25 mouse cellular contexts compared by ENCODE assay signal in genomic region chr17:84969916-84970315, GRCm38 (mm10). TPM values are rescaled to one million over a fixed set of nuclear protein-coding genes. Genes with fewer than 3 reads are reported as not detected.
DNase-seq lines count a peak whose midpoint lies in the region.
"Had no signal": no experiment of that assay in that cellular context is flagged by ENCODE, and none has a peak within 500 bp of the region (broad histone marks: within the 10 kb centered on the region; RNA-seq: fewer than 3 reads in every experiment).

No protein-coding gene starts in this region.

- no peak overlapping the region for H3K27ac ChIP-seq in heart, embryonic 10.5 days
- H3K27ac ChIP-seq: embryonic facial prominence, embryonic 10.5 days; embryonic facial prominence, embryonic 13.5 days; forebrain, embryonic 12.5 days; forebrain, embryonic 15.5 days; heart, embryonic 13.5 days; hindbrain, embryonic 12.5 days; hindbrain, embryonic 15.5 days had no signal

- peaks cover 13% of the 10 kb centered on the region for H3K36me3 ChIP-seq in heart, embryonic 10.5 days
- H3K36me3 ChIP-seq: forebrain, embryonic 12.5 days; forebrain, embryonic 15.5 days; hindbrain, embryonic 15.5 days had no signal

- H3K9me3 ChIP-seq in heart, embryonic 10.5 days, result no peaks in the 10 kb centered on the region
- H3K9me3 ChIP-seq: embryonic facial prominence, embryonic 10.5 days; embryonic facial prominence, embryonic 13.5 days; forebrain, embryonic 12.5 days; heart, embryonic 13.5 days; hindbrain, embryonic 12.5 days; hindbrain, embryonic 15.5 days had no signal

- intact Hi-C loops in heart, postnatal 14 days (cut with DNase I), result no loop called here

- no peak overlapping the region for H3K4me3 ChIP-seq in heart, embryonic 10.5 days
- H3K4me3 ChIP-seq: embryonic facial prominence, embryonic 10.5 days; embryonic facial prominence, embryonic 13.5 days; erythroblast, embryonic 14.5 days; forebrain, embryonic 12.5 days; forebrain, embryonic 15.5 days; heart, embryonic 13.5 days; hindbrain, embryonic 12.5 days; hindbrain, embryonic 15.5 days had no signal

- 83% methylated on average over 8 of the region's 8 CpGs for WGBS in heart, embryonic 10.5 days

- DNase-seq in embryo, embryonic 10 days (ENCODE audit: low spot score), result peak; percentile 37
- DNase-seq in embryo, embryonic 11 days, result no peak
- DNase-seq in heart, embryonic 10.5 days (ENCODE audit: low spot score), result peak; percentile 33
- no peak for DNase-seq in heart, postnatal 14 days
- peak; percentile 34 for DNase-seq in Muller cell, postnatal 12 days (ENCODE audit: inconsistent ontology term)
- DNase-seq in adrenal gland, postnatal 14 days, result no peak
- DNase-seq: adrenal gland, postnatal 10 days; cerebellum, adult 11 months; cerebellum, adult 2 months; cerebellum, adult 9-11 months; cerebellum, postnatal 25 days; gastrocnemius, postnatal 10 days; gastrocnemius, postnatal 36 days had no signal

- no peaks in the 10 kb centered on the region for H3K27me3 ChIP-seq in heart, embryonic 10.5 days (ENCODE audit: insufficient read depth, poor library complexity, severe bottlenecking)
- H3K27me3 ChIP-seq: embryonic facial prominence, embryonic 13.5 days; forebrain, embryonic 12.5 days; forebrain, embryonic 15.5 days; heart, embryonic 13.5 days; hindbrain, embryonic 12.5 days; hindbrain, embryonic 15.5 days; Patski had no signal

- no peaks in the 10 kb centered on the region for H3K4me1 ChIP-seq in heart, embryonic 10.5 days
- H3K4me1 ChIP-seq: forebrain, embryonic 12.5 days; forebrain, embryonic 15.5 days had no signal

RNA-seq across cellular contexts. Expression of gene Ppm1b, which starts 13.4 kb away (rescaled TPM):
- polyA plus RNA-seq in heart, embryonic 10.5 days (2016; fragmentation: Nextera tagmentation; extraction: Ambion mirVana), result 59.5 and 74.3 TPM in 2 replicates
- total RNA-seq in heart, postnatal 14 days (2021), result 10 to 100 TPM; 95.4 to 99.7 TPM
- 120 and 135 TPM in 2 replicates for total RNA-seq in adrenal gland, postnatal 14 days (2021)

RNA-seq across cellular contexts. Expression of gene Slc3a1, which starts 58.3 kb away (rescaled TPM):
- polyA plus RNA-seq in heart, embryonic 10.5 days (2016; fragmentation: Nextera tagmentation; extraction: Ambion mirVana), result 0.09 and 0.33 TPM in 2 replicates
- under 1 TPM; 0.17 to 0.20 TPM for total RNA-seq in heart, postnatal 14 days (2021)
- total RNA-seq in adrenal gland, postnatal 14 days (2021), result 0.38 and 1.3 TPM in 2 replicates
- total RNA-seq: common myeloid progenitor, adult 5-6 weeks; gastrocnemius, postnatal 36 days; heart, postnatal 25 days; hematopoietic stem cell, adult 5-6 weeks had no signal
- polyA plus RNA-seq: erythroblast, embryonic 14.5 days had no signal

Comparison
In these comparisons a context has a peak if more than half of its experiments do, and no peak if none do; other contexts are left out.
1. DNase-seq: peak in embryo, embryonic 10 days (single experiment), heart, embryonic 10.5 days (single experiment) and Muller cell, postnatal 12 days (single experiment); none in embryo, embryonic 11 days (single experiment), heart, postnatal 14 days (0 of 2) and adrenal gland, postnatal 14 days (single experiment).